Mouse (Mus musculus) cerebellum, adult 2 months (tissue): ENCODE data around the gene Ucp2. TPM values are rescaled to one million over a fixed set of nuclear protein-coding genes. Genes with fewer than 3 reads are reported as not detected.

Experiments used
- DNase-seq, 2 experiments: peaks; one replicate each; pipeline ENCODE4 v3.0.0; 2021
- H3K27ac ChIP-seq: fragments of 200-500 bp; 2 replicates; pipeline ENCODE4 v1.5.1; 2012; ENCODE audit warnings: low read length, control low read depth, inconsistent platforms; ENCODE audit not compliant: insufficient read depth
- H3K27me3 ChIP-seq: fragments of 200-500 bp; 2 replicates; pipeline ENCODE4 v1.6.1; 2012; ENCODE audit warnings: inconsistent platforms, mild to moderate bottlenecking, low read length, moderate library complexity; ENCODE audit not compliant: control insufficient read depth, insufficient read depth
- H3K4me1 ChIP-seq: fragments of 200-500 bp; 2 replicates; pipeline ENCODE4 v1.6.1; 2011; ENCODE audit warnings: low read length; ENCODE audit not compliant: control insufficient read depth, insufficient read depth
- H3K4me3 ChIP-seq: fragments of 200-500 bp; replicated peaks from 2 replicates; pipeline ENCODE3; 2011; ENCODE audit warnings: mild to moderate bottlenecking, low read depth, low read length, control low read depth; ENCODE audit not compliant: insufficient read depth
- CTCF ChIP-seq: fragments of 200-500 bp; IDR thresholded peaks from 2 replicates; pipeline ENCODE4 v1.5.1; 2011; ENCODE audit warnings: low read depth, mild to moderate bottlenecking, control low read depth, low read length, moderate library complexity, borderline replicate concordance; ENCODE audit not compliant: insufficient read depth
- POLR2A ChIP-seq: fragments of 200-500 bp; IDR thresholded peaks from 2 replicates; pipeline ENCODE4 v1.6.1; 2011; ENCODE audit warnings: low read length, control low read depth, borderline replicate concordance; ENCODE audit not compliant: insufficient read depth
- WGBS: fragments of 180-500 bp; shearing (Covaris S2); methylation state at CpG from one replicate; pipeline ENCODE4 v1.1.7; 2018; 5-methylcytosine and 5-hydroxymethylcytosine counted together
- polyA plus RNA-seq: library from polyadenylated mRNA; depleted of rRNA; stranded (reverse); fragments of >200 nt; gene quantifications from 2 replicates; pipeline ENCODE4 v1.2.3, GENCODE M21; 2012

The Ucp2 gene
- polyA plus RNA-seq, 1 experiment = 55.1 TPM

DNA sequence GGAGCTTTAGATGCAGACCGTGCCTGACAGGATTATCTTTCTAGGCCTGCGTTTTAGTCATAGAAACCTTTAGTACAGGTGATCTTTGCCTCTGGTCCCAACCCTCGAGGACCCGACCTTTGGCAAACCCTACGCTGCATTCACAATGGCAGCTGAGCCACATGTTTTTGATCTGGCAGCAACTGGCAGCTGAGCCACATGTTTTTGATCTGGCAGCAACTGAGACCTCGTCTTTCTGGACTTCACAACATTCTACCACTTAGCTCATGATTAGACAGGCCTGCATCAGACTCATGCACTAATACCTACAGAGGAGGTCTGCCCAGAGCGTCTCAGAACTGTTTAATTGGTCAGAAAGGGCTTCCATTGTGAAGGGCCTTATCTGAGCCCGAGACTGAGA, 1.9 kb downstream of the Ucp2 start:
- Histone ChIP-seq H3K4me3 (no peak overlapping the region), H3K4me1 (no peaks in the 10 kb centered on the region), H3K27ac (peak overlapping the region; percentile 4), H3K27me3 (no peaks in the 10 kb centered on the region)
- 80% methylated on average over 8 of the region's 8 CpGs for WGBS
- TF ChIP-seq CTCF = no peak
- TF ChIP-seq POLR2A = no peak
- DNase-seq = no peak

GRCm38 (mm10) chr7:100495581-100496251, 2.6 kb downstream of the Ucp2 start:
- H3K4me1 ChIP-seq = no peaks in the 10 kb centered on the region
- DNase-seq = peak in 1 of 2 experiments; percentile 33
- no peaks in the 10 kb centered on the region for H3K27me3 ChIP-seq
- TF ChIP-seq CTCF (no peak), POLR2A (no peak)
- WGBS = 46% methylated on average over 11 of the region's 11 CpGs
- H3K27ac ChIP-seq = peak overlapping the region; percentile 4; the same call in 1 of the 2 replicates
- no peak overlapping the region for H3K4me3 ChIP-seq

GRCm38 (mm10) chr7:100496371-100496770, 3.2 kb downstream of the Ucp2 start:
- 57% methylated on average over 6 of the region's 6 CpGs for WGBS
- Histone ChIP-seq H3K27me3 (no peaks in the 10 kb centered on the region), H3K4me3 (no peak overlapping the region), H3K4me1 (no peaks in the 10 kb centered on the region), H3K27ac (no peak overlapping the region)
- TF ChIP-seq CTCF (no peak), POLR2A (no peak)
- DNase-seq = no peak

DNA sequence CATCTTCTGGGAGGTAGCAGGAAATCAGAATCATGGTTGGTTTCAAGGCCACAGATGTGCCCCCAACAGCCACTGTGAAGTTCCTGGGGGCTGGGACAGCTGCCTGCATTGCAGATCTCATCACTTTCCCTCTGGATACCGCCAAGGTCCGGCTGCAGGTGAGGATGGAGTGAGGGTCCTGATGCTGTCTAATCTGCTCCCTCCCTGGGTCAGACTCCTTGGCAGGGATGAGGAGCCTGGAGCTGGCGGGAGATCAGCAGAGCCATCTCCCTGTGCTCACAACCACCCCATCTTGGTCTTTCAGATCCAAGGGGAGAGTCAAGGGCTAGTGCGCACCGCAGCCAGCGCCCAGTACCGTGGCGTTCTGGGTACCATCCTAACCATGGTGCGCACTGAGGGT, 3.7 kb downstream of the Ucp2 start:
- whole genome bisulfite sequencing = 94% methylated on average over 9 of the region's 9 CpGs
- Histone ChIP-seq H3K4me3 (no peak overlapping the region), H3K4me1 (no peaks in the 10 kb centered on the region), H3K27me3 (no peaks in the 10 kb centered on the region), H3K27ac (no peak overlapping the region)
- no peak for TF ChIP-seq CTCF
- TF ChIP-seq POLR2A = no peak
- no peak for DNase-seq

- Histone ChIP-seq H3K27me3 (no peaks in the 10 kb centered on the region), H3K4me3 (no peak overlapping the region), H3K27ac (no peak overlapping the region), H3K4me1 (no peaks in the 10 kb centered on the region)
- TF ChIP-seq CTCF (no peak), POLR2A (no peak)
- DNase-seq = no peak
- 70% methylated on average over 4 of the region's 4 CpGs for WGBS
These were observed 4.3 kb downstream of the Ucp2 start for GRCm38 (mm10) chr7:100497402-100497801.

- no peaks in the 10 kb centered on the region for H3K4me1 ChIP-seq
- H3K4me3 ChIP-seq = no peak overlapping the region
- DNase-seq = no peak
- H3K27me3 ChIP-seq = no peaks in the 10 kb centered on the region
- no peak overlapping the region for H3K27ac ChIP-seq
- WGBS = 93% methylated on average over 13 of the region's 13 CpGs
- TF ChIP-seq CTCF = no peak
- no peak for TF ChIP-seq POLR2A
These were observed 4.8 kb downstream of the Ucp2 start for GRCm38 (mm10) chr7:100497982-100498381.

DNA sequence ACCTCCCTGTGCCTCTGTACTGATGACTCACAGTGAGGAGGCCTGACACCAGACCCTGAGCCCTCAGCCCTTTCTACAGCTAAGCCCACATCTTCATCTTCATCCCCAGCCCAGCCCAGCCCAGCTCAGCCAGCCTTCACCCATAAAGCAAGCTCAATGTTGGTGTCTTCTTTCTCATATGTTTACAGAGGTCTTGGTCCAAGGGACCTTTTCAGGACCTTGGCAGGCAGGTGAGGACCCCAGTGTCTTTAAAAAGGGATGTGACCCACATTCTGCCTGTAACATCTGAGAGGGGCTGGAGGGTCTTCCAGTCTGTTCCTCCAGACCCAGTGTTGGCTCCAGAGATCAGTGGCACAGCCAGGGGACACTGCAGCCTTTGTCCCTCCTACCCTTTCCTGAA, 6.3 kb downstream of the Ucp2 start:
- no peak for TF ChIP-seq POLR2A
- no peak for TF ChIP-seq CTCF
- H3K4me1 ChIP-seq = no peaks in the 10 kb centered on the region
- no peaks in the 10 kb centered on the region for H3K27me3 ChIP-seq
- H3K4me3 ChIP-seq = no peak overlapping the region
- no peak overlapping the region for H3K27ac ChIP-seq
- DNase-seq = no peak

GRCm38 (mm10) chr7:100500276-100500977, 7.3 kb downstream of the Ucp2 start:
- H3K4me1 ChIP-seq = no peaks in the 10 kb centered on the region
- TF ChIP-seq POLR2A (no peak), CTCF (no peak)
- no peak for DNase-seq
- no peaks in the 10 kb centered on the region for H3K27me3 ChIP-seq
- H3K4me3 ChIP-seq = no peak overlapping the region
- no peak overlapping the region for H3K27ac ChIP-seq
- 57% methylated on average over 16 of the region's 16 CpGs for WGBS
